Mouse (Mus musculus) hindbrain, embryonic 14.5 days (tissue): ENCODE data around the gene Gzma. TPM values are rescaled to one million over a fixed set of nuclear protein-coding genes. Genes with fewer than 3 reads are reported as not detected.

ENCODE experiments used
- ATAC-seq: fragments of 200-750 bp; cut with Nextera tagmentation; 2 replicates; pipeline ENCODE4 v1.8.0; 2017; ENCODE audit warnings: moderate number of reproducible peaks, mild to moderate bottlenecking, moderate TSS enrichment, moderate library complexity; ENCODE audit not compliant: low FRiP score
- DNase-seq: peaks from one replicate; pipeline ENCODE4 v3.0.0-alpha.2; 2015; ENCODE audit warnings: low spot score
- H3K27ac ChIP-seq: fragments of 300-500 bp; sonication (generic); 2 replicates; pipeline ENCODE4 v1.5.1; 2014; ENCODE audit warnings: mild to moderate bottlenecking, moderate library complexity
- H3K27me3 ChIP-seq: fragments of 300-500 bp; sonication (generic); 2 replicates; pipeline ENCODE4 v1.6.1; 2014; ENCODE audit warnings: mild to moderate bottlenecking, low read length, mixed read lengths; ENCODE audit not compliant: control insufficient read depth, insufficient read depth
- H3K36me3 ChIP-seq: fragments of 300-500 bp; sonication (generic); replicated peaks from 2 replicates; pipeline ENCODE4 v1.6.1; 2014; ENCODE audit not compliant: control insufficient read depth, insufficient read depth
- H3K4me1 ChIP-seq: fragments of 300-500 bp; sonication (generic); replicated peaks from 2 replicates; pipeline ENCODE4 v1.6.1; 2014; ENCODE audit warnings: antibody characterized with exemption, low read length, mixed read lengths; ENCODE audit not compliant: control insufficient read depth, insufficient read depth
- H3K4me2 ChIP-seq: fragments of 300-500 bp; sonication (generic); replicated peaks from 2 replicates; pipeline ENCODE4 v1.6.1; 2014; ENCODE audit warnings: mild to moderate bottlenecking, moderate library complexity
- H3K4me3 ChIP-seq: fragments of 300-500 bp; sonication (generic); replicated peaks from 2 replicates; pipeline ENCODE4 v1.5.1; 2014; ENCODE audit warnings: mild to moderate bottlenecking, low read length
- H3K9ac ChIP-seq: fragments of 300-500 bp; sonication (generic); 2 replicates; pipeline ENCODE4 v1.6.1; 2014
- H3K9me3 ChIP-seq: fragments of 300-500 bp; sonication (generic); 2 replicates; pipeline ENCODE4 v1.6.1; 2016; ENCODE audit warnings: low read length; ENCODE audit not compliant: control insufficient read depth
- WGBS: fragments of 180-500 bp; shearing (Covaris S2); extraction: QIAGEN DNeasy Blood & Tissue Kit; methylation state at CpG from one replicate; pipeline ENCODE4 v1.1.7; 2014; 5-methylcytosine and 5-hydroxymethylcytosine counted together
- polyA plus RNA-seq: library from polyadenylated mRNA; unstranded; fragments of >200 nt; fragmentation: Nextera tagmentation; extraction: Ambion mirVana; gene quantifications from 2 replicates; pipeline ENCODE4 v1.2.1, GENCODE M21; 2014

The Gzma gene
- polyA plus RNA-seq: not detected in 2 replicates

DNA sequence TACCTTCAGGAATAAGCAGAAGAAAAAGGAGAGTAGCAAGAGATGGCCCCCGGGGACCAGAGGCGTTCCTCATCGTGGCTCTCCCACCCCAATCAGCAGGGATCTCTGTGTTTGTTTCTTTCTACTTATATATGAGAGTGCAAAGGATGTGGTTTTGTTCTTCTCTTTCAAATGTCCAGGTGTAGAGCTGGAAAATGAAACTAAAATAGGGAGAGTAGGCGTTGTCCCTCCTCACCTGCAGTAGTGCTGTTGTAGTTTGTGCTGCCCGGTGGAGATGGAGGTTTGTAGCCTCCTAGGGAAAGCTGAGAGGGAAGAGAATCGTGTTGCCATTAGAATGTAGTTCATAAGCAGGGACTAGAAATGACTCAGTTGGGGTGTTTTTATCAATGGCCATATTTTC lies at the start of gene Gzma:
Gene Gzma (minus strand): TSS at position 103 of the 400 bp plus-strand sequence.
- H3K27ac ChIP-seq: no peak within 1 kb of the TSS
- H3K4me2 ChIP-seq: no peak within 1 kb of the TSS
- H3K36me3 ChIP-seq: no peaks in the 10 kb centered on the region
- H3K27me3 ChIP-seq: no peaks in the 10 kb centered on the region
- WGBS: 91% methylated on average over 6 of the region's 6 CpGs
- ATAC-seq (no peak), DNase-seq (no peak)
- no peak within 1 kb of the TSS for H3K4me3 ChIP-seq
- H3K9ac ChIP-seq: no peak within 1 kb of the TSS
- no peaks in the 10 kb centered on the region; the same call in 1 of the 2 replicates for H3K4me1 ChIP-seq
- H3K9me3 ChIP-seq: no peaks in the 10 kb centered on the region

DNA sequence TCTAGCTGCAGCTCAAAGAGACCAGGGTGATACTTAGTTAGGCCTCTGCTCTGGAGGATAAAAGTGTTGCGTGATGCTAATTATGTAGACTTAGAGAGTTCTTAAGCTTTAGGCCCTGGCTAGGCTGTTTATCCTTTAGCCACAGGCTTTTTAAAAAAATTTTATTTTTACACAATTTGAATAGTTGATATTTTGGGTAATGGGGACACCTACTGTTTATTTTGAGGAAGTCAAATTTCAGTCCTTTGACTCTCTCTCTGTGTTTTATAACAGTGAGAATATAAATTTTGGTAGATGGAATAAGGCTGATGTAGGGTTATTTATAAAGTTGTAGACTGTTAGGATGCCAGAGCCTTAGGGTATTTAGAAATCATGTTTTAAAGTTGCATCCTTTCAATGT lies 38.8 kb upstream of the Gzma start:
- Histone ChIP-seq H3K27me3 (no peaks in the 10 kb centered on the region), H3K4me2 (no peak overlapping the region), H3K4me3 (no peak overlapping the region), H3K36me3 (no peaks in the 10 kb centered on the region), H3K9me3 (no peaks in the 10 kb centered on the region), H3K4me1 (no peaks in the 10 kb centered on the region), H3K9ac (no peak overlapping the region), H3K27ac (no peak overlapping the region)
- 89% methylated on average over 1 of the region's 1 CpGs for WGBS
- DNase-seq (no peak), ATAC-seq (no peak)

DNA sequence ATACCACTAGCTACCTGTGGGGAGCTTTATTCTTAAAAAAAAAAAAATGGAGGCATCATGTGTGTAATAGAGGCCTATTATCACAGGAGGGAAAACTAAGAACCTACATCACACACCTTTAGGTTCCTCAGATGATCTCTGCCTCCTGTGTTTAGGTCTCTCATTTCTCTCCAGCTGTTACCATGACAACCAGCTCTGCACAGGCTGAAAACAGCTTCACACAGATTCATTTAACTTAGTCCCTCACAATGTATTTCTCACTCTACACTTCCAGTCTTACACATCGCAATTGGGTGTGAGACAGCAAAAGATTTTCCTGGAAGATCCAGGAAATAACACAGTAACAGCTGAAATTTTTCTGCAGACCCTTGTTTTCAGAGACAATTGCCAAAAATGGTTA lies 29.2 kb upstream of the Gzma start:
- Histone ChIP-seq H3K36me3 (no peaks in the 10 kb centered on the region), H3K27me3 (no peaks in the 10 kb centered on the region), H3K9me3 (no peaks in the 10 kb centered on the region), H3K4me3 (no peak overlapping the region), H3K4me2 (no peak overlapping the region), H3K9ac (no peak overlapping the region), H3K27ac (no peak overlapping the region), H3K4me1 (no peaks in the 10 kb centered on the region)
- WGBS: 73% methylated on average over 1 of the region's 1 CpGs
- DNase-seq: peak; percentile 53
- peak; percentile 81 for ATAC-seq

DNA sequence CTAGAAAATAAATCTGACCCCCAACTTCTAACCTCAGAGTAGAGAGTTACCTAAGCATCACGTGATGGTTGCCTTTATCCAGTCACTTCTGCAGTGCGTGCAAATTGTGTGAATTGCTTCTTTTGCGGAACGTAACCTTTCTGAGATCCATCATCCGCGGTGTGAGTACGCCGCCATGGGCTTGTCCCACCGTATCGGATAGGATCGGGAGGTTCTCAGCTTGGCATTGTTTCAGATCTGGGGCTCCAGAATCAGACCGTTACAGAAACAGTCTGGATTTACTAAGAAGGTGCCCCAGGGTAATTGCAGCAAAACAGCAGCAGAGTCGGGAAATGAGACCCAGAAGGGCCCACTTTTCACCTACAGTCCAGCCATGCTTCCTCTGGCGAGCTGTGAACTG lies 20.5 kb upstream of the Gzma start:
- ATAC-seq: no peak
- WGBS: 90% methylated on average over 14 of the region's 14 CpGs
- Histone ChIP-seq H3K9ac (no peak overlapping the region), H3K4me1 (no peaks in the 10 kb centered on the region), H3K9me3 (no peaks in the 10 kb centered on the region), H3K4me2 (no peak overlapping the region), H3K27me3 (no peaks in the 10 kb centered on the region), H3K27ac (no peak overlapping the region), H3K4me3 (no peak overlapping the region), H3K36me3 (no peaks in the 10 kb centered on the region)
- DNase-seq: no peak

DNA sequence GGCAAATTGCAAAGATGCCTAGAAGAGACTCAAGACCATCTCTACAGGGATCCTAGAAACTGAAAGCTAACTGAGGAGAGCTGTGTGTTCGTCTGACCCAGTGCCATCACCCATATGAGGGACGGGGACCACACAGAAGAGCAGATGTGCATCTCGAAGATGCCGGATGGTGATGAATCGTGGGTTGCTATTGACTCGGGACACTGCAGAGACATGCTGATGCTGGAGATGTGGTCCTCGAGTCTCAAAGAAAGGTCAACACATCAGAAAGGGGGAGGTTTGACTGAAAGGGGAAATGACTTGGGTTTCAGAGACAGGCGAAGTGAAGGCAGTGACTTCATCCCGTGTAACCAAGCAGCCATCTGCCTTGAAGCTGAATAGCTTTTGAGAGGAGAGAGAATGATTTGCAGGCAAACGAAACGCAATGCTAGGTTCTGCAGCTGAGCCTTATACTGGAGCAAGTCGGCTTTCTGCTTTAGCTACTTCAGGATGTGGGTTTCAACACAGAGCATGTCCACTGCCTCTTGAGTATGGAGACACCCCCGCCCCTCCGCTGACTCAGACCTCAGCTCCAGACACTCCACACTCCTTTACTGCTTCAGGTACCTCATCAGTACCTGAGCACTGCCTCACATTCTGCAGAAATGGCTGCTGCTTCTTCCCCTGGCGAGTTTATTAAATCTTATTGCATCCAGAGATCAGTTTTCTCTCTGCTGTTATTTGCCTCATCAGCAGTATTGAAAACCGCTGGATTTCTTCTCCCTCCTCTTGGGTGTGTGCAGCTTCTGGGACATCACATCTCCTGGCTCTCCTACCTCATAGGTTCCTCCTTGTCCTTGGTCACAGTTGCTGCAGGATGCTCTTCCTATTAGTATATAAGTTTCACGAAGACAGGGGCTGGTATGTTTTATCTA lies 19.8 kb upstream of the Gzma start:
- Histone ChIP-seq H3K4me2 (no peak overlapping the region), H3K4me1 (no peaks in the 10 kb centered on the region), H3K4me3 (no peak overlapping the region), H3K9ac (no peak overlapping the region), H3K27me3 (no peaks in the 10 kb centered on the region), H3K9me3 (no peaks in the 10 kb centered on the region), H3K27ac (no peak overlapping the region), H3K36me3 (no peaks in the 10 kb centered on the region)
- DNase-seq (no peak), ATAC-seq (no peak)
- 92% methylated on average over 17 of the region's 17 CpGs for WGBS

DNA sequence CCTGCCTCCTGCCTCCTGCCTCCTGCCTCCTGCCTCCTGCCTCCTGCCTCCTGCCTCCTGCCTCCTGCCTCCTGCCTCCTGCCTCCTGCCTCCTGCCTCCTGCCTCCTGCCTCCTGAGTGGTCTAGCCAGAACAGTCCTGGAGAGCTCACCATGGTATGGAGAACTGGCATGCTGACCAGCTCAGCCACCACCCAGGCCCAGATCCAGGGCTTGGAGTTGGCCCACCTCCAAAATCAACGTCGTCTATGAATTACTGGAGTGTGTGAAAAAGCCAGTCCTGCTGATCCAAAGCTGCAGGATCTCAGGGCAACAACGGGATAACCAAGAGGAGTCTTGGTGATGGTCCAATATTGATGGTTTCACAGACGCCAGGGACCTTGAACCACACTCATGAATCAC lies 18.2 kb upstream of the Gzma start:
- H3K27me3 ChIP-seq: no peaks in the 10 kb centered on the region
- H3K9me3 ChIP-seq: no peaks in the 10 kb centered on the region
- H3K27ac ChIP-seq: no peak overlapping the region
- H3K9ac ChIP-seq: no peak overlapping the region
- H3K36me3 ChIP-seq: no peaks in the 10 kb centered on the region
- WGBS: 70% methylated on average over 4 of the region's 4 CpGs
- H3K4me1 ChIP-seq: no peaks in the 10 kb centered on the region
- no peak overlapping the region for H3K4me2 ChIP-seq
- H3K4me3 ChIP-seq: no peak overlapping the region
- peak; percentile 36 for DNase-seq
- peak; percentile 51; the same call in 1 of the 2 replicates for ATAC-seq

DNA sequence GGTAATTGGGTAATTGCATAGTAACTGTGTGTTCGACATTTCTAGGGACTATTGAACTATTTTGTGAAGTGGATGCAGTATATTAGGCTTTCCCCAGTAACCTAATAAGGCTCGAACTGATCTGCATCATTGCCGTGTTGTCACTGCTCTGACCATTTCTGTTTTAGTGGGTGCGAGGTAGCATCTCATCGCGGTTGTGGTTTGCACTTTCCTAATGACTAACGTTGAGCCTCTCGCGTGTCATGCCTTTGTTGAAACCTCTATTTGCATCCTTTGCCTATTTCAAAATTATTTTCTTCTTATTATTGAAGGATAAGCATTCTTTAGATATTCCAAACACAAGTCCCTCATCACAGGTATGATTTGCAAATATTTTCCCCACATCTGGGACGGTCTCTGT lies 4.0 kb upstream of the Gzma start:
- no peaks in the 10 kb centered on the region for H3K27me3 ChIP-seq
- ATAC-seq: no peak
- 95% methylated on average over 10 of the region's 10 CpGs for WGBS
- no peaks in the 10 kb centered on the region for H3K4me1 ChIP-seq
- H3K27ac ChIP-seq: no peak overlapping the region
- no peak for DNase-seq
- no peaks in the 10 kb centered on the region for H3K36me3 ChIP-seq
- H3K4me2 ChIP-seq: no peak overlapping the region
- no peak overlapping the region for H3K4me3 ChIP-seq
- H3K9me3 ChIP-seq: no peaks in the 10 kb centered on the region
- H3K9ac ChIP-seq: no peak overlapping the region

DNA sequence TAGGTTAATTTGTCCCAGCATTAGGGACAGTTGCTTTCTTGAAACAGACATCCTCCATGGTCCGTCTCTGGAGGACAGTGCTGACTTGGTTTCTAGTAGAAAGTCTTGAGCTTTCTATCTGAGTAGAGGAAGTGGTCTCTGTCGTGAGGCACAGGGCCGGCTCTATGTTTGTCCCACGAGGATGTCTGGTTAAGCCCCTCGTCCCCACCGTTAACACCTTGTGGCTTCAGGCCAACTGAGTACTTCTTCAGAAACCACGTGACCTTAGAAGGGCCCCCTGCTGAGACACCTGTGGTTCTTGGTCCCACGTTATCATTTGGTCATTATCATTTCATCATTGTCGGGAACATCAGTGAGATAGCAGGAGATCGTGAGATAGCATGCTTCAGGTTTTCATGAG lies 1.0 kb upstream of the Gzma start:
- WGBS: 84% methylated on average over 10 of the region's 10 CpGs
- Histone ChIP-seq H3K27ac (no peak overlapping the region), H3K4me3 (no peak overlapping the region)

DNA sequence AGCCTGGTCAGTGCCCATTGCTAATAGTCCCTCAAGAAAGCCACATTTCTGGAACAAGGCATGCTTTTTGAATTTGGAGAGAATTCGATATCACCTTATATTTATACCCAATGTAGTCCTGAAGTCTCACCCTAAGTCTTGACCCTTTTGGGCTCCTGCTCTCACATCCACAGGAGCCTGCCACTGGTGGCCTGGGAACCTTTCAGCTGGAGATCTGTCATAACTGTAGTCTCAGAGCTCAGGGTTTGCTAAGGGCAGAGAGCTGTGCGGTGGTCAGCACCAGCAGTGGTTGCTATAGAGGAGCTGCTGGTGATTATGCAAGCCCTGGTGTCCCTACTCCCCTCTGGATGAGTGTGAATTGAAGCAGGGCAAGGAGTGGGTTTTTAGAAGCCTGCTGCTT lies 2.4 kb downstream of the Gzma start:
- ATAC-seq (no peak), DNase-seq (no peak)
- no peak overlapping the region for H3K4me3 ChIP-seq
- H3K4me1 ChIP-seq: no peaks in the 10 kb centered on the region; the same call in 1 of the 2 replicates
- H3K9ac ChIP-seq: no peak overlapping the region
- no peaks in the 10 kb centered on the region for H3K9me3 ChIP-seq
- H3K4me2 ChIP-seq: no peak overlapping the region
- H3K27ac ChIP-seq: no peak overlapping the region
- 89% methylated on average over 2 of the region's 2 CpGs for WGBS
- H3K36me3 ChIP-seq: no peaks in the 10 kb centered on the region
- H3K27me3 ChIP-seq: no peaks in the 10 kb centered on the region

More for the DNA sequence above, 1.0 kb upstream of the Gzma start:
- ATAC-seq (no peak), DNase-seq (no peak)
- H3K4me1 ChIP-seq: no peaks in the 10 kb centered on the region; the same call in 1 of the 2 replicates
- no peak overlapping the region for H3K4me2 ChIP-seq
- H3K9ac ChIP-seq: no peak overlapping the region
- no peaks in the 10 kb centered on the region for H3K9me3 ChIP-seq
- no peaks in the 10 kb centered on the region for H3K36me3 ChIP-seq
- H3K27me3 ChIP-seq: no peaks in the 10 kb centered on the region
